Mouse (Mus musculus): ENCODE data around the gene Cenpe.

Cenpe gene

GRCm38 (mm10) chr3:135280669-135281415 is 68.5 kb downstream of the Cenpe start, which contains the start of gene Bdh2:
Gene Bdh2, plus strand, starts transcription at chr3:135281221.
- DNase-seq (ENCODE audit: low read depth, low spot score): peak; percentile 82

GRCm38 (mm10) chr3:135281701-135282100 is 69.4 kb downstream of the Cenpe start:
- DNase-seq (ENCODE audit: low read depth, low spot score): no peak

GRCm38 (mm10) chr3:135285256-135285655 is 72.9 kb downstream of the Cenpe start:
- no peak for DNase-seq (ENCODE audit: low read depth, low spot score)

GRCm38 (mm10) chr3:135285807-135286206 is 73.5 kb downstream of the Cenpe start:
- DNase-seq (ENCODE audit: low read depth, low spot score): no peak

GRCm38 (mm10) chr3:135288138-135288750 is 75.9 kb downstream of the Cenpe start:
- no peak for DNase-seq (ENCODE audit: low read depth, low spot score)

GRCm38 (mm10) chr3:135289148-135289547 is 76.8 kb downstream of the Cenpe start:
- DNase-seq (ENCODE audit: low read depth, low spot score): no peak

- peak; percentile 70 for DNase-seq (ENCODE audit: low read depth, low spot score)
These were observed 78.0 kb downstream of the Cenpe start for GRCm38 (mm10) chr3:135290249-135290894.

- no peak for DNase-seq (ENCODE audit: low read depth, low spot score)
These were observed 81.4 kb downstream of the Cenpe start for GRCm38 (mm10) chr3:135293703-135294102.

GRCm38 (mm10) chr3:135295559-135295958 is 83.2 kb downstream of the Cenpe start:
- DNase-seq (ENCODE audit: low read depth, low spot score): no peak

GRCm38 (mm10) chr3:135298560-135298959 is 86.2 kb downstream of the Cenpe start:
- DNase-seq (ENCODE audit: low read depth, low spot score): no peak

- no peak for DNase-seq (ENCODE audit: low read depth, low spot score)
These were observed 87.7 kb downstream of the Cenpe start for GRCm38 (mm10) chr3:135300081-135300480.

- DNase-seq (ENCODE audit: low read depth, low spot score): no peak
These were observed 91.7 kb downstream of the Cenpe start for GRCm38 (mm10) chr3:135304060-135304459.

- no peak for DNase-seq (ENCODE audit: low read depth, low spot score)
These were observed 92.2 kb downstream of the Cenpe start for GRCm38 (mm10) chr3:135304566-135304965.

GRCm38 (mm10) chr3:135307411-135308259 is 95.3 kb downstream of the Cenpe start, which contains the start of gene Slc9b2:
Gene Slc9b2, plus strand, starts transcription at chr3:135307700.
- peak; percentile 55 for DNase-seq (ENCODE audit: low read depth, low spot score)

- no peak for DNase-seq (ENCODE audit: low read depth, low spot score)
These were observed 100.7 kb downstream of the Cenpe start for GRCm38 (mm10) chr3:135312916-135313491.

GRCm38 (mm10) chr3:135313727-135314126 is 101.4 kb downstream of the Cenpe start:
- no peak for DNase-seq (ENCODE audit: low read depth, low spot score)

GRCm38 (mm10) chr3:135314811-135315210 is 102.5 kb downstream of the Cenpe start:
- DNase-seq (ENCODE audit: low read depth, low spot score): no peak

GRCm38 (mm10) chr3:135315720-135316425 is 103.5 kb downstream of the Cenpe start:
- no peak for DNase-seq (ENCODE audit: low read depth, low spot score)

- DNase-seq (ENCODE audit: low read depth, low spot score): no peak
These were observed 106.0 kb downstream of the Cenpe start for GRCm38 (mm10) chr3:135318331-135318730.
